Mouse (Mus musculus) kidney, embryonic 16.5 days (tissue): ENCODE data around the gene Uck1. TPM values are rescaled to one million over a fixed set of nuclear protein-coding genes. Genes with fewer than 3 reads are reported as not detected.

Experiments
- ATAC-seq: fragments of 200-750 bp; cut with Nextera tagmentation; 2 replicates; pipeline ENCODE4 v1.8.0; 2017; ENCODE audit warnings: moderate TSS enrichment; ENCODE audit not compliant: low FRiP score, low TSS enrichment
- H3K27ac ChIP-seq: fragments of 300-500 bp; sonication (generic); 2 replicates; pipeline ENCODE4 v1.5.1; 2014; ENCODE audit warnings: low read length
- H3K27me3 ChIP-seq: fragments of 300-500 bp; sonication (generic); 2 replicates; pipeline ENCODE4 v1.6.1; 2014; ENCODE audit warnings: low read length, control low read depth, mixed read lengths; ENCODE audit not compliant: insufficient read depth
- H3K36me3 ChIP-seq: fragments of 300-500 bp; sonication (generic); 2 replicates; pipeline ENCODE4 v1.6.1; 2014; ENCODE audit warnings: low read length, control low read depth, mixed read lengths; ENCODE audit not compliant: insufficient read depth
- H3K4me1 ChIP-seq: fragments of 300-500 bp; sonication (generic); 2 replicates; pipeline ENCODE4 v1.6.1; 2014; ENCODE audit warnings: low read length, control low read depth, mixed read lengths; ENCODE audit not compliant: insufficient read depth
- H3K4me2 ChIP-seq: fragments of 300-500 bp; sonication (generic); replicated peaks from 2 replicates; pipeline ENCODE4 v1.6.1; 2014; ENCODE audit warnings: low read depth, low read length
- H3K4me3 ChIP-seq: fragments of 300-500 bp; sonication (generic); 2 replicates; pipeline ENCODE4 v1.5.1; 2014; ENCODE audit warnings: mild to moderate bottlenecking, low read length
- H3K9ac ChIP-seq: fragments of 300-500 bp; sonication (generic); replicated peaks from 2 replicates; pipeline ENCODE4 v1.6.1; 2014; ENCODE audit warnings: low read length
- H3K9me3 ChIP-seq: fragments of 300-500 bp; sonication (generic); 2 replicates; pipeline ENCODE4 v1.6.1; 2016; ENCODE audit warnings: low read length, control low read depth
- WGBS: fragments of 180-500 bp; shearing (Covaris S2); extraction: QIAGEN DNeasy Blood & Tissue Kit; methylation state at CpG from one replicate; pipeline ENCODE4 v1.1.7; 2014; 5-methylcytosine and 5-hydroxymethylcytosine counted together
- polyA plus RNA-seq: library from polyadenylated mRNA; unstranded; fragments of >200 nt; fragmentation: Nextera tagmentation; extraction: Ambion mirVana; gene quantifications from 2 replicates; pipeline ENCODE4 v1.2.1, GENCODE M21; 2015

Uck1 gene
- 88.5 and 92.0 TPM in 2 replicates for polyA plus RNA-seq

DNA sequence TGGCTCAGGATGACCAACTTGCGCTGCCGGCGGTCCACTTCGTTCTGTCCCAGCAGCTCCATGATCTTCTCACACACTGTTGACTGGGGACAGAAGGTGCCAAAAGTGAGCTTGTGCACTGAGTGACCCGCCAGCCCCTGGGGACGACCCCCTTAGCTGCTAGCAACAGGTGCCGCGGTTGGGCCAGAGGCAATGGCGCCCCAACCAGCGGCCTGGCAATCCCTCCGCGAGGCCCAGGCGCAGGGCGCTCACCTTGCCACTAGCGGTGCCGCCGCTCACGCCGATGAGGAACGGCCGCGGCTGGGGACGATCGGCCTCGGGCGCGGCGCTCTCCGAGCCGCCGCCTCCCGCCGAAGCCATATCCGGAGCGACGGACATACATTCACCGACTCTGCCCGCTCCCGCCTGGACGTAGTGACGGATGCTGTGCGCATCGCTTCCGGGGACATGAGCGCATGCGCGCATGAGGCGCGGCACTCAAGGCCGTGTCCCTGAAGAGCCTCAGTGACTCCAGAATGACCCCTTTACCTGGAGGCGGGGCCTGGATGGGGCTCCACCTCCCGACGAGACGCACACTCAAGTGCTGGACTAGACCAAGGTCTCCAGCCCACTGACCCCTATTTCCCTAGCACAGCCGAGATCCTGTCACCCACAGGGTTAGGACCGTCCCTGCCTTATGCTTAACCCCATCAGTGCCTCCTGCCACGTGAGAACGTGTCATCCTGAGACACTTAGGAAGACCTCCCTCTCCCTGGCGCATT is at the start of gene Uck1:
Gene Uck1, minus strand, starts transcription at position 503 of the 761 bp plus-strand sequence.
- 1% methylated on average over 57 of the region's 59 CpGs for WGBS
- H3K9me3 ChIP-seq = no peaks in the 10 kb centered on the region
- peak within 1 kb of the TSS; percentile 53 for H3K27ac ChIP-seq
- H3K9ac ChIP-seq = peak within 1 kb of the TSS; percentile 74
- H3K4me2 ChIP-seq = peak within 1 kb of the TSS; percentile 73
- ATAC-seq = peak; percentile 93
- peaks cover 12% of the 10 kb centered on the region for H3K36me3 ChIP-seq
- H3K27me3 ChIP-seq = no peaks in the 10 kb centered on the region
- H3K4me3 ChIP-seq = peak within 1 kb of the TSS; percentile 81
- peaks cover 8% of the 10 kb centered on the region for H3K4me1 ChIP-seq

- Histone ChIP-seq H3K9ac (0 out of 2 replicates have a peak overlapping the region, but pooled peaks have one; percentile 5), H3K4me1 (peaks cover 24% of the 10 kb centered on the region), H3K27ac (no peak overlapping the region), H3K27me3 (no peaks in the 10 kb centered on the region), H3K36me3 (peaks cover 30% of the 10 kb centered on the region), H3K4me2 (no peak overlapping the region), H3K9me3 (no peaks in the 10 kb centered on the region), H3K4me3 (no peak overlapping the region)
- 86% methylated on average over 16 of the region's 16 CpGs for WGBS
- ATAC-seq = no peak
Measured at GRCm38 (mm10) chr2:32308870-32309568, 49.1 kb upstream of the Uck1 start.

DNA sequence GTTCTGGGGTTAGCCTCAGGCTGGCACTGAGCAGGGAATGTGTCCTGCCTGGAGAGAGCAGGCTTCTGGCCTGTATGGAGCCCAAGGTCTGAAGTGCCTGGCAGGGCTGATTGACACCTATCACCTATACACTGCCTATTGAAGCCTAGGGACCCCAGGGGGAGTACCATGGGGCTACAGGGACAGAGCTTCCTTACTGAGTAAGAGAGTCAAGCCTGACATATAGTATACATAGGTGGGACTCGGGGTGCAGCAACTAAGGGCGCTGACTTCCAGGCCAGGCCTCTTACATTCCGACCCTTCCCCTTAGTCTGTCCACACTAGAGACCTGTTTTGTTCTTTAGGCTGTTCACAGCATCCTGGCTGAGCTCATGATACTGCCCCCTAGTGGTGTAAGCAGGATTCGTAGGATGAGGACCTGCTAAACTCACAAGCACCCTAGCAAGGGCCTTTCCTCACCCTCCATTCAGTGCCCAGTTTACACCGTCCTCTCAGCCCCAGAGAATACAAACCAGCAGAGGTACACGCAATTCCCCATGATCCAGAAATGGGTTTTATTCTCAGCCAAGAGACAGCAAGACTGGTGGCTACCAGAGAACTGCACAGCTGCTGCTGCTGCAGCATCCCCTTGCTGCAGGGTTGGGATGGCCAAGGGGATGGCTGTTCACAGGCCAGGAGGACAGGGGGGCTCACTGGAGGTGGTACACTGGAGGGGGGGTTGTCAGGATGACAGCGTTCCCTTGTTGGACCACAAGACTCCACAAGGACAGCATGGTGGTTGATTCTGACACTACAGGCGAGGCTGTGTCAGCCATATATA is 48.2 kb upstream of the Uck1 start:
- Histone ChIP-seq H3K9me3 (no peaks in the 10 kb centered on the region), H3K4me3 (no peak overlapping the region), H3K27ac (no peak overlapping the region), H3K4me2 (no peak overlapping the region), H3K9ac (no peak overlapping the region), H3K36me3 (peaks cover 39% of the 10 kb centered on the region), H3K27me3 (no peaks in the 10 kb centered on the region), H3K4me1 (peaks cover 24% of the 10 kb centered on the region)
- 56% methylated on average over 8 of the region's 8 CpGs for WGBS
- no peak for ATAC-seq

GRCm38 (mm10) chr2:32307247-32307798 is 47.4 kb upstream of the Uck1 start:
- no peak overlapping the region for H3K4me2 ChIP-seq
- no peak overlapping the region for H3K9ac ChIP-seq
- no peaks in the 10 kb centered on the region for H3K9me3 ChIP-seq
- H3K27me3 ChIP-seq = no peaks in the 10 kb centered on the region
- 68% methylated on average over 6 of the region's 6 CpGs for WGBS
- H3K4me1 ChIP-seq = peaks cover 19% of the 10 kb centered on the region
- H3K36me3 ChIP-seq = peaks cover 46% of the 10 kb centered on the region
- H3K27ac ChIP-seq = no peak overlapping the region
- H3K4me3 ChIP-seq = no peak overlapping the region
- ATAC-seq = no peak

- H3K9ac ChIP-seq = no peak overlapping the region
- peaks cover 51% of the 10 kb centered on the region for H3K36me3 ChIP-seq
- H3K4me1 ChIP-seq = peaks cover 9% of the 10 kb centered on the region
- ATAC-seq = no peak
- WGBS = 84% methylated on average over 9 of the region's 9 CpGs
- H3K27me3 ChIP-seq = no peaks in the 10 kb centered on the region
- H3K27ac ChIP-seq = no peak overlapping the region
- H3K4me2 ChIP-seq = no peak overlapping the region
- H3K9me3 ChIP-seq = no peaks in the 10 kb centered on the region
- no peak overlapping the region for H3K4me3 ChIP-seq
Measured at GRCm38 (mm10) chr2:32306176-32306575, 46.2 kb upstream of the Uck1 start.

- Histone ChIP-seq H3K9ac (no peak overlapping the region), H3K4me2 (no peak overlapping the region), H3K4me3 (no peak overlapping the region), H3K4me1 (peaks cover 4% of the 10 kb centered on the region; the same call in 1 of the 2 replicates), H3K36me3 (peaks cover 53% of the 10 kb centered on the region), H3K9me3 (no peaks in the 10 kb centered on the region), H3K27me3 (no peaks in the 10 kb centered on the region), H3K27ac (no peak overlapping the region)
- ATAC-seq = no peak
- 87% methylated on average over 5 of the region's 5 CpGs for WGBS
Measured at GRCm38 (mm10) chr2:32305668-32306067, 45.7 kb upstream of the Uck1 start.

- peaks cover 64% of the 10 kb centered on the region for H3K36me3 ChIP-seq
- no peaks in the 10 kb centered on the region for H3K9me3 ChIP-seq
- H3K4me3 ChIP-seq = no peak overlapping the region
- H3K4me1 ChIP-seq = no peaks in the 10 kb centered on the region
- H3K9ac ChIP-seq = no peak overlapping the region
- WGBS = 49% methylated on average over 8 of the region's 8 CpGs
- ATAC-seq = peak; percentile 50; the same call in 1 of the 2 replicates
- no peak overlapping the region for H3K27ac ChIP-seq
- H3K4me2 ChIP-seq = no peak overlapping the region
- H3K27me3 ChIP-seq = no peaks in the 10 kb centered on the region
Measured at GRCm38 (mm10) chr2:32304145-32304832, 44.3 kb upstream of the Uck1 start.

- no peaks in the 10 kb centered on the region for H3K9me3 ChIP-seq
Measured at GRCm38 (mm10) chr2:32302952-32303351, 43.0 kb upstream of the Uck1 start.

GRCm38 (mm10) chr2:32299469-32299868 is 39.5 kb upstream of the Uck1 start:
- no peak overlapping the region for H3K27ac ChIP-seq
- WGBS = 93% methylated on average over 4 of the region's 4 CpGs
- H3K4me2 ChIP-seq = no peak overlapping the region
- H3K36me3 ChIP-seq = peaks cover 59% of the 10 kb centered on the region
- no peaks in the 10 kb centered on the region for H3K9me3 ChIP-seq
- no peak overlapping the region for H3K9ac ChIP-seq
- H3K4me1 ChIP-seq = no peaks in the 10 kb centered on the region
- ATAC-seq = no peak
- no peak overlapping the region for H3K4me3 ChIP-seq
- no peaks in the 10 kb centered on the region for H3K27me3 ChIP-seq

More at GRCm38 (mm10) chr2:32302952-32303351, 43.0 kb upstream of the Uck1 start:
- Histone ChIP-seq H3K4me1 (no peaks in the 10 kb centered on the region), H3K27me3 (no peaks in the 10 kb centered on the region), H3K27ac (no peak overlapping the region), H3K36me3 (peaks cover 77% of the 10 kb centered on the region), H3K4me2 (no peak overlapping the region), H3K9ac (no peak overlapping the region), H3K4me3 (no peak overlapping the region)
- 87% methylated on average over 9 of the region's 10 CpGs for WGBS
- ATAC-seq = no peak
